Mouse (Mus musculus) 416B (cell line): ENCODE results near the gene Sco1.
"Not testable (repeated sequence)": the region's sequence is repeated elsewhere in the genome, so short reads cannot be mapped to it uniquely, and the experiment has no call there.

Experiments
- DNase-seq: peaks from one replicate; pipeline ENCODE4 v3.0.0; 2011; ENCODE audit warnings: low read depth

Gene Sco1

GRCm38 (mm10) chr11:67085489-67085888 lies 33.0 kb downstream of the Sco1 start:
- peak; percentile 89 for DNase-seq

- no peak for DNase-seq
Observed at GRCm38 (mm10) chr11:67086467-67087164, 34.1 kb downstream of the Sco1 start.

GRCm38 (mm10) chr11:67087225-67087624 lies 34.8 kb downstream of the Sco1 start:
- DNase-seq, result no peak

- not testable (repeated sequence) for DNase-seq
Observed at GRCm38 (mm10) chr11:67092354-67092753, 39.9 kb downstream of the Sco1 start.

- no peak for DNase-seq
Observed at GRCm38 (mm10) chr11:67093201-67093600, 40.7 kb downstream of the Sco1 start.

GRCm38 (mm10) chr11:67093652-67094051 lies 41.2 kb downstream of the Sco1 start:
- no peak for DNase-seq

- no peak for DNase-seq
Observed at GRCm38 (mm10) chr11:67094470-67094869, 42.0 kb downstream of the Sco1 start.

- DNase-seq, result no peak
Observed at GRCm38 (mm10) chr11:67097709-67098108, 45.2 kb downstream of the Sco1 start.

- no peak for DNase-seq
Observed at GRCm38 (mm10) chr11:67098427-67098826, 46.0 kb downstream of the Sco1 start.

GRCm38 (mm10) chr11:67099241-67099640 lies 46.8 kb downstream of the Sco1 start:
- DNase-seq, result no peak

- DNase-seq, result peak; percentile 42
Observed at GRCm38 (mm10) chr11:67100169-67100568, 47.7 kb downstream of the Sco1 start.

GRCm38 (mm10) chr11:67101713-67102112 lies 49.2 kb downstream of the Sco1 start:
- DNase-seq, result peak; percentile 28

GRCm38 (mm10) chr11:67103256-67103655 lies 50.8 kb downstream of the Sco1 start:
- no peak for DNase-seq

GRCm38 (mm10) chr11:67104242-67104641 lies 51.8 kb downstream of the Sco1 start:
- no peak for DNase-seq

- no peak for DNase-seq
Observed at GRCm38 (mm10) chr11:67104714-67105113, 52.2 kb downstream of the Sco1 start.

- no peak for DNase-seq
Observed at GRCm38 (mm10) chr11:67105689-67106088, 53.2 kb downstream of the Sco1 start.

GRCm38 (mm10) chr11:67106973-67107372 lies 54.5 kb downstream of the Sco1 start:
- DNase-seq, result no peak

- peak; percentile 47 for DNase-seq
Observed at GRCm38 (mm10) chr11:67110168-67110948, 57.9 kb downstream of the Sco1 start.

- DNase-seq, result peak; percentile 78
Observed at GRCm38 (mm10) chr11:67112019-67112850, 59.8 kb downstream of the Sco1 start.

GRCm38 (mm10) chr11:67112851-67113202 lies 60.4 kb downstream of the Sco1 start:
- DNase-seq, result peak; percentile 59

- no peak for DNase-seq
Observed at GRCm38 (mm10) chr11:67113381-67113780, 60.9 kb downstream of the Sco1 start.

- no peak for DNase-seq
Observed at GRCm38 (mm10) chr11:67114261-67114660, 61.8 kb downstream of the Sco1 start.

- no peak for DNase-seq
Observed at GRCm38 (mm10) chr11:67114901-67115300, 62.4 kb downstream of the Sco1 start.
